Mouse (Mus musculus): Measurements from ENCODE around the gene Zkscan8. TPM values are rescaled to one million over a fixed set of nuclear protein-coding genes. Genes with fewer than 3 reads are reported as not detected.

Zkscan8 gene
- 10 to 100 TPM; 11.1 to 11.3 TPM for total RNA-seq (2023)

DNA sequence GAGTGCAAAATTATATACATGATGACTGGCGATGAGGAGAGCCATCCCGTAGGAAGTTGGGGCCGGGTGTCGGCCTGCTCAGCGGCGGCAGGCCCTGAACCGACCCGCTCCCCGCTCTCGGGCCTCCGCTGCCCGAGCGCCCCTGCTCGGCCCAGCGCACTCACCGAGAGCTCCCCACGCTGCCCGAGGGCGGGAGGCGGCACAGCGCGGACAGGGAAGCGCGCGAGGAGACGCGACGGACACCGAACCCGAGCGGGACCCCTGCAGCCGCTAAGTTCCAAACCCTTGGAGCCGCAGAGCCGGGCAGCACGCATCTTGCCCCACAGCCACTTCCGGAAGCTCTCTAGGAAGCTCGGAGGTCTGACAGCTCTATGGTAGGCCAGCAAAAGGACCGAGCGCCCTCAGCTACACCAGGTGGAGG, at the start of gene Zkscan8:
Gene Zkscan8, minus strand, starts transcription at position 340 of the 421 bp plus-strand sequence.

GRCm38 (mm10) chr13:21559793-21560192, 28.9 kb upstream of the Zkscan8 start, which contains the start of gene Olfr1535:
Olfr1535 (minus strand) TSS chr13:21559893.

DNA sequence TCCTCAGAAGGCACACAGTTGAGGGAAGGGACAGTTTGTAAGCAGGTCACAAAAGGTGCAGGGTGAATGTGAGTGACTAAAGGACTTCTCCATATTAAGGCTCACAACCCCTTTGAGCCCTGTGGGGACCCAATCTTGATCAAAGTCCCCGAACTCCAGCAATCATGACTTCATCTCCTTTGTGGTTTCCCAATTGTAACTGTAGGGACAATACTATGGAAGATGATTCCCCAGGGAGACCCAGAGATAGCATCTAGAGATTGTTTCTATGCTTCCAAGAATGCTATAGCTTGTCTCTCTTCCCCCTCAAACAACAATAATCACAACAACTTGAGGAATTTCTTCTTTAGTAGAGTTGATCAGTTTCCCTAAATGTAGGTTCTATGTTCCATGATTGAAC, 11.8 kb upstream of the Zkscan8 start, which contains the start of gene Olfr1366:
Gene Olfr1366, minus strand, starts transcription at position 101 of the 400 bp plus-strand sequence.

GRCm38 (mm10) chr13:21501182-21501581, 29.7 kb downstream of the Zkscan8 start, which contains the start of gene Gm11273:
Gm11273 (minus strand) TSS chr13:21501418.

DNA sequence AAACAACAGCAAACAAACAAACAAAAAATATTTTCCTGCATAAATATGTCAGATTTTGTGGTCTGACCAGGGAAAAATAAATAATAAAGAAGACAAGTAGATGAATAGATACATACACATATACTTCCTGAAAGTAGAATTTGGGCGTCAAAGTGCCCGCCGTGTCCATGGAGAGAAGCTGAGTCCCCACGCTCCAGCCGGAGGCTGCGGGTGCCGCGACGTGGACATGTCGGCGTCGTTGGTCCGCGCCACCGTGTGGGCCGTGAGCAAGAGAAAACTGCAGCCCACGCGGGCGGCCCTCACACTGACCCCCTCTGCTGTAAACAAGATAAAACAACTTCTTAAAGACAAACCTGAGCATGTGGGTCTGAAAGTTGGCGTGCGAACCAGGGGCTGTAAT, 35.8 kb downstream of the Zkscan8 start, which contains the start of gene AK157302:
Gene AK157302, plus strand, starts transcription at position 144 of the 400 bp plus-strand sequence.

GRCm38 (mm10) chr13:21478759-21479670, 51.9 kb downstream of the Zkscan8 start, which contains the start of the genes Zkscan4 and Gm10065:
Zkscan4 (plus strand) TSS chr13:21478907.
Gm10065 (minus strand) TSS chr13:21479441.

DNA sequence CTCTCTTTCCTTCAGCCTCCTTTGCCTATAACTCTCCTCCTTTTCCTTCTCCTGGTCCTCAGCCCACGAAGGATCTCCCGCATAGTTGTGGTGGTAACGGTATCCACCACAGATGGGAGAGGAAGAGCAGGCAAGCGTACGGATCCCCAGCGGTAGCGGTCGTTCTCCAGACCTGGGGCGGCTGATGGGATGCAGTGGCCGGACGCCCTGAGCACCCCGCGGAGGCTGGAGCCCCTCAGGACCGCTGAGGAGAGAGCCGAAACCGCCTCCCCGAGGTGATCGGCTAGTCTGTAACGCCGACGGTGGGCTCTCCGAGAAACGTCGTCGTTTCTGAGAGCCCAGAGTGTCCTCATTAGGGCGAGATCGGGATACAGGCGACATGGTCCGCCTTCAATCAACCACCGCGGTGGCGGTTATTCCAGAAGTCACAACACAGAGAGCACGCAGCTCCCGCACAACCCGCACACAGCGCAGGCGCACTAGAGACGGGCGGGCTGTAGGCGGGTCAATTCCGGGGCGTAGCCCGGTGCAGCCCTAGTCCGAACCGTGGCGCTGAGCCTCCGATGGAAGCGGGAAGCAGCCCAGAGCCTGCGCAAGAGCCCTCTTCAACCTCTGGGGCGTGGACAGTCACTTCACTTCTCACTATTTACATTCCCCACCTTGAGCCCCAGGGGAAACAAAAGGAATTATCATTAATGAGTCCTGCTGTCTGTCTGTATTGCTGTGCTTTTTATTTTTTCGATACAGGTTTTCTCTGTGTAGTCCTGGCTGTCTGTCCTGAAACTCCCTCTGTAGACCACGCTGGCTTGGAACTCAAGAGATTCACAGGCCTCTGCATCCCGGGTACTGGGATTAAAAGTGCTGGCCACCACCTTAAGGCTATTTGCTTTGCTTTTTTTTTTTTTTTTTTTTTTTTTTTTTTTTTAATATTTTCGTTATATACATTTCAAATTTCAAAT, 62.6 kb downstream of the Zkscan8 start, which contains the start of gene Nkapl:
Gene Nkapl, minus strand, starts transcription at position 449 of the 959 bp plus-strand sequence.

Other genes starting within 250 kb of the Zkscan8 start
- not detected for gene Gpx5, start 238.4 kb downstream of the Zkscan8 start, total RNA-seq (2023)
- not detected for gene Gpx6, start 219.0 kb downstream of the Zkscan8 start, total RNA-seq (2023)
- not detected for gene Olfr1367, start 184.2 kb downstream of the Zkscan8 start, total RNA-seq (2023)
- 1 to 10 TPM; 7.9 to 9.0 TPM for gene Zscan12, start 168.3 kb downstream of the Zkscan8 start, total RNA-seq (2023)
- gene Zkscan3, start 128.4 kb downstream of the Zkscan8 start, total RNA-seq (2023), result 10 to 100 TPM; 60.5 to 74.8 TPM
- gene Pgbd1, start 90.1 kb downstream of the Zkscan8 start, total RNA-seq (2023), result under 1 TPM; 0.73 to 0.98 TPM
- gene Zscan26, start 77.4 kb downstream of the Zkscan8 start, total RNA-seq (2023), result 10 to 100 TPM; 54.1 to 55.3 TPM
- gene Nkapl, start 62.6 kb downstream of the Zkscan8 start, total RNA-seq (2023), result not detected
- not detected for gene Zkscan4, start 52.2 kb downstream of the Zkscan8 start, total RNA-seq (2023)
- gene Gm10065, start 51.7 kb downstream of the Zkscan8 start, total RNA-seq (2023), result not detected
- 1 to 10 TPM; 4.4 to 5.9 TPM for gene AK157302, start 35.9 kb downstream of the Zkscan8 start, total RNA-seq (2023)
- gene Gm11273, start 29.7 kb downstream of the Zkscan8 start, total RNA-seq (2023), result 10 to 100 TPM; 10.6 to 15.1 TPM
- gene Olfr1366, start 11.7 kb upstream of the Zkscan8 start, total RNA-seq (2023), result not detected
- gene Olfr1535, start 28.8 kb upstream of the Zkscan8 start, total RNA-seq (2023), result not detected
- gene Olfr1364, start 50.6 kb upstream of the Zkscan8 start, total RNA-seq (2023), result not detected
- gene Olfr1362, start 82.9 kb upstream of the Zkscan8 start, total RNA-seq (2023), result not detected
- gene Olfr11, start 111.4 kb upstream of the Zkscan8 start, total RNA-seq (2023), result not detected
- not detected for gene Olfr1361, start 132.3 kb upstream of the Zkscan8 start, total RNA-seq (2023)
- gene Olfr1360, start 146.3 kb upstream of the Zkscan8 start, total RNA-seq (2023), result not detected
- gene Olfr1359, start 167.0 kb upstream of the Zkscan8 start, total RNA-seq (2023), result not detected
- 100 to 1,000 TPM in 1 of 2 experiments, 10 to 100 TPM in 1; 41.0 to 101 TPM for gene Hist1h2bl, start 185.0 kb upstream of the Zkscan8 start, total RNA-seq (2023)
- gene Hist1h2ai, start 185.3 kb upstream of the Zkscan8 start, total RNA-seq (2023), result 10 to 100 TPM; 69.0 to 85.5 TPM
- 100 to 1,000 TPM in 1 of 2 experiments, 10 to 100 TPM in 1; 63.3 to 163 TPM for gene Hist1h3h, start 186.5 kb upstream of the Zkscan8 start, total RNA-seq (2023)
- gene Hist1h2bm, start 190.9 kb upstream of the Zkscan8 start, total RNA-seq (2023), result 10 to 100 TPM in 1 of 2 experiments, 1 to 10 TPM in 1; 9.3 to 35.0 TPM
- 10 to 100 TPM in 1 of 2 experiments, 1 to 10 TPM in 1; 9.9 to 32.0 TPM for gene Hist1h4j, start 203.9 kb upstream of the Zkscan8 start, total RNA-seq (2023)
- 100 to 1,000 TPM; 339 to 539 TPM for gene Hist1h4k, start 219.4 kb upstream of the Zkscan8 start, total RNA-seq (2023)
- gene Hist1h2ak, start 222.7 kb upstream of the Zkscan8 start, total RNA-seq (2023), result 10 to 100 TPM; 34.6 to 52.1 TPM
- 100 to 1,000 TPM in 1 of 2 experiments, 10 to 100 TPM in 1; 62.8 to 108 TPM for gene Hist1h2bn, start 223.0 kb upstream of the Zkscan8 start, total RNA-seq (2023)
- gene Hist1h1b, start 249.5 kb upstream of the Zkscan8 start, total RNA-seq (2023), result 10 to 100 TPM; 20.5 to 68.4 TPM

Data from T-cell, adult 66 days (primary cell).